Mouse (Mus musculus): Measurements from ENCODE around the gene Gm28308.

GRCm38 (mm10) chr6:52167736-52168161, 45.4 kb downstream of the Gm28308 start:
- TF ChIP-seq CTCF (IDR thresholded peaks at IDR 0.05; ENCODE audit: low read depth) (no peak), EP300 (IDR thresholded peaks at IDR 0.05; ENCODE audit: low read depth) (no peak)
